Mouse (Mus musculus): ENCODE results near the gene Speer4d.
"Not testable (repeated sequence)": the region's sequence is repeated elsewhere in the genome, so short reads cannot be mapped to it uniquely, and the experiment has no call there.

- TF ChIP-seq CTCF (IDR thresholded peaks at IDR 0.05; ENCODE audit: control insufficient read depth, insufficient read depth, insufficient read length); MYOD1 (IDR thresholded peaks at IDR 0.05; ENCODE audit: control insufficient read depth, insufficient read length, low read depth): not testable (repeated sequence)
Measured at GRCm38 (mm10) chr5:15598831-15599230, 20.0 kb upstream of the Speer4d start.

Data from C2C12 (cell line).